Mouse (Mus musculus) ovary, postnatal 36 days (tissue): ENCODE results near the gene Bcl2.

Experiments
- DNase-seq: peaks from one replicate; pipeline ENCODE4 v3.0.0; 2022; ENCODE audit warnings: low spot score, mixed read lengths

The Bcl2 gene

GRCm38 (mm10) chr1:106714530-106714981 lies 482 bp upstream of the Bcl2 start:
- DNase-seq: no peak

- DNase-seq: peak; percentile 70
Observed at GRCm38 (mm10) chr1:106712330-106712729, 1.7 kb downstream of the Bcl2 start.

GRCm38 (mm10) chr1:106711356-106712125 lies 2.5 kb downstream of the Bcl2 start:
- DNase-seq: no peak

DNA sequence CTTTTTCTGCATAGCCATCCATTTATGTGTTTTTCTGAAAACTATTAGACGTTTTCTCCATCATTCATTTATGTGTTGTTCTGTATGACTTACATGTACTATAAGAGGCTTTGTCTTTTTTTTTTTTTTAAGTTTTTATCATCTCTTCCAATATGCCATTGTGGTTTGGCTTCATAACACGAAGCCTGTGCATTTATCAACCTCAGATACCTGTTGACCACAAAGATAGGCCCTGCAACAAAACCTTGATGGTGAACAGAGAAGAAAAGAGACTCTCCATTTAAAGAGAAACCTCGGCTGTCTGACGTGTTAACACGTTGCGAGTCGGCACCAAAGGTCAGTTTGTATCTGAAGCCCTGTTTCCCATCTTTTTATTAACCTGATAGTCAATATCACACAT lies 3.9 kb downstream of the Bcl2 start:
- DNase-seq: no peak

GRCm38 (mm10) chr1:106707036-106707880 lies 6.8 kb downstream of the Bcl2 start:
- no peak for DNase-seq

- no peak for DNase-seq
Observed at GRCm38 (mm10) chr1:106703183-106703582, 10.9 kb downstream of the Bcl2 start.

- DNase-seq: no peak
Observed at GRCm38 (mm10) chr1:106702471-106703175, 11.5 kb downstream of the Bcl2 start.

- no peak for DNase-seq
Observed at GRCm38 (mm10) chr1:106700520-106701114, 13.5 kb downstream of the Bcl2 start.

- no peak for DNase-seq
Observed at GRCm38 (mm10) chr1:106696472-106696871, 17.6 kb downstream of the Bcl2 start.

DNA sequence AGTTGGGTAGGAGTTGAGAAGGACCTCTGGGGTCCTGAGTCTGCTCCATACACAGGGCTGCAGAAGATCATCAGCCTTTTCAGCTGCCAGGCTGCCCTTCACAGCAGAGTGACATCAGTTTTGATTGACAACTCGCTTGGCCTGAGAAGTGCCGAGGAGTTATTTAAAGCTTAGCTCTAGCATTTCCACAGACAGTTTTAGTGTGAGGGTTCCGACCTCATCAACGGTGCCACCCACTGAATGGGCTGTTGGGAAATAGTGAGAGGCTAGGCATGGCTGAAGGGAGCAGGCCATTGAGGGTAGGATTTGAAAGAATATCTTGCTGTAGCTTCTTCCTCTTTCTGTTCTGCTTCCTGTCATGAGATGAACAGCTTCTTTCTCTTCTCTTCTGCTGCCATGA lies 18.4 kb downstream of the Bcl2 start:
- no peak for DNase-seq

- peak; percentile 18 for DNase-seq
Observed at GRCm38 (mm10) chr1:106694316-106694715, 19.8 kb downstream of the Bcl2 start.

GRCm38 (mm10) chr1:106692599-106692998 lies 21.5 kb downstream of the Bcl2 start:
- no peak for DNase-seq

GRCm38 (mm10) chr1:106690887-106691286 lies 23.2 kb downstream of the Bcl2 start:
- no peak for DNase-seq

GRCm38 (mm10) chr1:106688161-106688516 lies 25.9 kb downstream of the Bcl2 start:
- no peak for DNase-seq

- DNase-seq: no peak
Observed at GRCm38 (mm10) chr1:106687435-106688160, 26.5 kb downstream of the Bcl2 start.

GRCm38 (mm10) chr1:106685702-106686101 lies 28.4 kb downstream of the Bcl2 start:
- no peak for DNase-seq

DNA sequence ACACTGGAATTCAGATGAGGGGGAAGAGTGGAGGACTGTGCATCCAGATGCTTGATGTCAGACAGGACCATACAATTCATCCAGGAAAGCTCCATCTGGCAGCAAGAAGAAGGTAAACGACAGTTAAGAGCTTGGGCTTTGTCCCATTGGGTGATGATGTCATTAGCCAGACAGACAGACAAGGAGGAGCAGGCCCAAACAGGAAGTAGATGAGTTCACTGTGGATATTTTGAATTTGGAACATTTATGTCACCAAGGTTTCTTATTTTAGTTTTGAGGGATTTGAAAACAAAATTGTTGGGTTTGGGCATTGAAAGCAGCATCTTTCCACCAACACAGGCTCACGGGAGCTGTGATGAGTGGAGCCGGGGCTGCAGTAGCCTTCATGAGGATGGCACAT lies 29.5 kb downstream of the Bcl2 start:
- DNase-seq: no peak

- DNase-seq: no peak
Observed at GRCm38 (mm10) chr1:106682829-106683228, 31.2 kb downstream of the Bcl2 start.

DNA sequence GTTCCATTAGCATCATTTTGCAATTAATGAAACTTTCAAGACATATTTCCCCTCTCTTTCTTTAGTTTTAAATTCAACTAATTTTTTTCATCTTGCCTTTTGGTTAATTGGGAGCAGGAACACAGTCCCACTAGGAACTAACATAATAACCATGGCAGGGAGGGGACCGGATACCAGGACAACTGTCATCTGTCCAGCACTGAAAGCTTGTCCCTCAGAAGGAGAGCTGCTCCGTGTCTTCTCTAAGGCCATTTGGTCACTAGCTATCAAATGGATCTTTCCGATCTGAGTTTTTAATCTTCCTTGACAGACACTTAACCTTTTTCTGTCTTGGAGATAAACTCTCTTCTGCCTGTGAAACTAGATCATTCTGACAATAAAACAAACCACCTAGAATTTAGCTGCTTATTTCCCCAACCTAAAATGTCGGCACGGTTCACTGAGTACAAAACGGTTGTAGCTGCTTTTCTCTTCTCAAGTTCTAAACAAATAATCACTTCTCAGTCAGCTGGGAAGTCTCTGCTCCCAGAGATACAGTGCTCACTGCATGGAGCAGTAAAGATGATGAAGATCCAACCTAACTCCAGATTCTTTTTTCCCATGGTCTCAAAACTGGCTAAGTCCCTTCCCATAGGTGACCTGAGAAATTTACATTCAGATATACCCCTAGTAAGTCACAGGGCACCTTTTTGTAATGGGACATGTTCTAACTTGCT lies 34.1 kb downstream of the Bcl2 start:
- no peak for DNase-seq

- DNase-seq: no peak
Observed at GRCm38 (mm10) chr1:106678060-106678478, 36.0 kb downstream of the Bcl2 start.
